Mouse (Mus musculus) heart, postnatal 4 days (tissue): Measurements from ENCODE around the gene Wdr77. TPM values are rescaled to one million over a fixed set of nuclear protein-coding genes. Genes with fewer than 3 reads are reported as not detected.
"Not testable (repeated sequence)": the region's sequence is repeated elsewhere in the genome, so short reads cannot be mapped to it uniquely, and the experiment has no call there.

Experiments
- DNase-seq: peaks from one replicate; pipeline ENCODE4 v3.0.0; 2021
- total RNA-seq, 2 experiments: library from RNA; stranded (reverse); gene quantifications; 2 replicates each; pipeline ENCODE4 v1.2.3; 2021

Wdr77 gene
- 10 to 100 TPM; 58.3 to 63.3 TPM for total RNA-seq

- peak; percentile 97 for DNase-seq
Measured at GRCm38 (mm10) chr3:105958974-105959580, at the start of gene Wdr77. Gene Wdr77 (plus strand): TSS chr3:105959369.

- no peak for DNase-seq
Measured at GRCm38 (mm10) chr3:105910519-105911190, 48.5 kb upstream of the Wdr77 start.

GRCm38 (mm10) chr3:105912097-105912880 is 46.9 kb upstream of the Wdr77 start:
- no peak for DNase-seq

- no peak for DNase-seq
Measured at GRCm38 (mm10) chr3:105913839-105914681, 45.1 kb upstream of the Wdr77 start.

- DNase-seq = no peak
Measured at GRCm38 (mm10) chr3:105915281-105915680, 43.9 kb upstream of the Wdr77 start.

GRCm38 (mm10) chr3:105916455-105916854 is 42.7 kb upstream of the Wdr77 start:
- DNase-seq = not testable (repeated sequence)

GRCm38 (mm10) chr3:105917656-105918354 is 41.4 kb upstream of the Wdr77 start:
- no peak for DNase-seq

GRCm38 (mm10) chr3:105918355-105918745 is 40.8 kb upstream of the Wdr77 start:
- DNase-seq = no peak

GRCm38 (mm10) chr3:105920743-105921142 is 38.4 kb upstream of the Wdr77 start:
- not testable (repeated sequence) for DNase-seq

- DNase-seq = no peak
Measured at GRCm38 (mm10) chr3:105921959-105922358, 37.2 kb upstream of the Wdr77 start.

GRCm38 (mm10) chr3:105924616-105925015 is 34.6 kb upstream of the Wdr77 start:
- DNase-seq = no peak

GRCm38 (mm10) chr3:105927561-105928194 is 31.5 kb upstream of the Wdr77 start:
- no peak for DNase-seq

GRCm38 (mm10) chr3:105928195-105928569 is 31.0 kb upstream of the Wdr77 start:
- DNase-seq = no peak

- DNase-seq = no peak
Measured at GRCm38 (mm10) chr3:105928781-105929180, 30.4 kb upstream of the Wdr77 start.

GRCm38 (mm10) chr3:105929821-105930220 is 29.3 kb upstream of the Wdr77 start:
- DNase-seq = no peak

- DNase-seq = no peak
Measured at GRCm38 (mm10) chr3:105931095-105931494, 28.1 kb upstream of the Wdr77 start.

- no peak for DNase-seq
Measured at GRCm38 (mm10) chr3:105932240-105933071, 26.7 kb upstream of the Wdr77 start, which contains the start of gene I830077J02Rik. Gene I830077J02Rik (minus strand): TSS chr3:105932664.

- DNase-seq = no peak
Measured at GRCm38 (mm10) chr3:105933926-105934325, 25.2 kb upstream of the Wdr77 start.

GRCm38 (mm10) chr3:105935033-105935432 is 24.1 kb upstream of the Wdr77 start:
- DNase-seq = peak; percentile 88

- no peak for DNase-seq
Measured at GRCm38 (mm10) chr3:105936111-105936510, 23.1 kb upstream of the Wdr77 start.
